Comparison of ENCODE assay signal across 8 mouse cellular contexts in genomic region chr7:132656548-132656947, GRCm38 (mm10). TPM values are rescaled to one million over a fixed set of nuclear protein-coding genes. Genes with fewer than 3 reads are reported as not detected.
A peak's percentile ranks its signal among the peaks of the same experiment; 100 is the strongest.
DNase-seq lines count a peak whose midpoint lies in the region; ATAC-seq and TF ChIP-seq lines count a peak whose summit lies in the region.

No protein-coding gene starts in this region.

- peak overlapping the region; percentile 76 for H3K27ac ChIP-seq in bone marrow, adult 2 months (ENCODE audit: control insufficient read depth, insufficient read depth, low read depth, low read length, poor library complexity)
- H3K27ac ChIP-seq in embryonic facial prominence, embryonic 14.5 days (replicated peaks; ENCODE audit: low read depth, low read length) = no peak overlapping the region
- no peak overlapping the region for H3K27ac ChIP-seq in limb, embryonic 14.5 days (replicated peaks; ENCODE audit: low read depth, low read length)
- no peak overlapping the region for H3K27ac ChIP-seq in midbrain, embryonic 16.5 days (ENCODE audit: low read length)
- H3K27ac ChIP-seq in spleen, adult 2 months (ENCODE audit: insufficient read depth, low read length) = peak overlapping the region; percentile 70; the same call in 1 of the 2 replicates

- H3K9me3 ChIP-seq in embryonic facial prominence, embryonic 14.5 days (ENCODE audit: control insufficient read depth, low read length) = no peaks in the 10 kb centered on the region
- no peaks in the 10 kb centered on the region for H3K9me3 ChIP-seq in limb, embryonic 14.5 days (ENCODE audit: control insufficient read depth, low read length)
- H3K9me3 ChIP-seq in midbrain, embryonic 16.5 days (replicated peaks; ENCODE audit: control insufficient read depth, low read length, poor library complexity, severe bottlenecking) = no peaks in the 10 kb centered on the region

- no peaks in the 10 kb centered on the region for H3K27me3 ChIP-seq in embryonic facial prominence, embryonic 14.5 days (replicated peaks; ENCODE audit: control insufficient read depth, insufficient read depth, low read length)
- H3K27me3 ChIP-seq in limb, embryonic 14.5 days (ENCODE audit: control insufficient read depth, insufficient read depth, low read length) = no peaks in the 10 kb centered on the region
- H3K27me3 ChIP-seq in midbrain, embryonic 16.5 days (ENCODE audit: control insufficient read depth, insufficient read depth, low read depth, low read length) = no peaks in the 10 kb centered on the region; the same call in none of the 2 replicates
- H3K27me3 ChIP-seq in spleen, adult 2 months (ENCODE audit: control insufficient read depth, insufficient read depth, low read length) = no peaks in the 10 kb centered on the region

- H3K4me1 ChIP-seq in bone marrow, adult 2 months (ENCODE audit: control insufficient read depth, insufficient read depth, low read length) = peaks cover 5% of the 10 kb centered on the region; the same call in 1 of the 2 replicates
- peaks cover 39% of the 10 kb centered on the region for H3K4me1 ChIP-seq in embryonic facial prominence, embryonic 14.5 days (ENCODE audit: control insufficient read depth, insufficient read depth, low read length)
- H3K4me1 ChIP-seq in limb, embryonic 14.5 days (ENCODE audit: control insufficient read depth, insufficient read depth, low read length) = peaks cover 32% of the 10 kb centered on the region
- H3K4me1 ChIP-seq in midbrain, embryonic 16.5 days (ENCODE audit: control insufficient read depth, insufficient read depth, low read length) = no peaks in the 10 kb centered on the region
- H3K4me1 ChIP-seq in spleen, adult 2 months (ENCODE audit: control insufficient read depth, insufficient read depth, insufficient read length) = peaks cover 12% of the 10 kb centered on the region; the same call in 1 of the 2 replicates

- no peak overlapping the region for H3K9ac ChIP-seq in embryonic facial prominence, embryonic 14.5 days (ENCODE audit: low read depth, low read length)
- no peak overlapping the region for H3K9ac ChIP-seq in limb, embryonic 14.5 days (ENCODE audit: low read depth, low read length, severe bottlenecking)
- no peak overlapping the region for H3K9ac ChIP-seq in midbrain, embryonic 16.5 days (ENCODE audit: low read depth, low read length)

- no peak for TF ChIP-seq POLR2A in bone marrow, adult 2 months (IDR thresholded peaks at IDR 0.05; ENCODE audit: borderline replicate concordance, control insufficient read depth, low read depth, low read length)
- no peak for TF ChIP-seq POLR2A in limb, embryonic 14.5 days (IDR thresholded peaks at IDR 0.05; ENCODE audit: borderline replicate concordance, extremely low read depth, insufficient read depth, insufficient read length)
- TF ChIP-seq POLR2A in spleen, adult 2 months (IDR thresholded peaks at IDR 0.05; ENCODE audit: low read depth, low read length) = no peak

- peak; percentile 84 for DNase-seq in A20 (ENCODE audit: low read depth, low spot score)
- peak; percentile 89 for DNase-seq in embryonic facial prominence, embryonic 14.5 days (ENCODE audit: low spot score)
- DNase-seq in heart, adult 9 months (ENCODE audit: low spot score in 2 of 2) = peak; percentile 80 to 89
- peak; percentile 91 for DNase-seq in kidney, adult 9 months
- peak; percentile 81 for DNase-seq in limb, embryonic 14.5 days (ENCODE audit: low spot score)
- peak; percentile 67 to 88 for DNase-seq in spleen, adult 2 months (ENCODE audit: low read depth in 1 of 2, low spot score in 2 of 2)

- WGBS in bone marrow, adult 2 months = 1% methylated on average over 3 of the region's 3 CpGs
- WGBS in embryonic facial prominence, embryonic 14.5 days = 5% methylated on average over 3 of the region's 3 CpGs
- 7% methylated on average over 3 of the region's 3 CpGs for WGBS in limb, embryonic 14.5 days
- WGBS in midbrain, embryonic 16.5 days = 2% methylated on average over 3 of the region's 3 CpGs
- WGBS in spleen, adult 2 months = 0% methylated on average over 3 of the region's 3 CpGs

- ATAC-seq in embryonic facial prominence, embryonic 14.5 days (ENCODE audit: low read depth) = peak; percentile 67
- ATAC-seq in limb, embryonic 14.5 days (ENCODE audit: low FRiP score, low read depth) = peak; percentile 44
- peak; percentile 49 for ATAC-seq in midbrain, embryonic 16.5 days

- H3K36me3 ChIP-seq in embryonic facial prominence, embryonic 14.5 days (ENCODE audit: control insufficient read depth, insufficient read depth, low read length) = no peaks in the 10 kb centered on the region
- no peaks in the 10 kb centered on the region for H3K36me3 ChIP-seq in limb, embryonic 14.5 days (ENCODE audit: control insufficient read depth, insufficient read depth, low read length)
- no peaks in the 10 kb centered on the region for H3K36me3 ChIP-seq in midbrain, embryonic 16.5 days (ENCODE audit: control insufficient read depth, insufficient read depth, low read length)
- H3K36me3 ChIP-seq in spleen, adult 2 months (ENCODE audit: control insufficient read depth, insufficient read depth, low read length) = no peaks in the 10 kb centered on the region

- no peak overlapping the region for H3K4me3 ChIP-seq in bone marrow, adult 2 months (replicated peaks; ENCODE audit: control insufficient read depth, low read depth, low read length)
- no peak overlapping the region for H3K4me3 ChIP-seq in embryonic facial prominence, embryonic 14.5 days (ENCODE audit: low read depth, low read length)
- H3K4me3 ChIP-seq in limb, embryonic 14.5 days (replicated peaks; ENCODE audit: low read length) = no peak overlapping the region
- no peak overlapping the region for H3K4me3 ChIP-seq in midbrain, embryonic 16.5 days (ENCODE audit: low read depth, low read length)
- H3K4me3 ChIP-seq in spleen, adult 2 months (ENCODE audit: extremely low read depth, insufficient read depth, insufficient read length) = no peak overlapping the region

- H3K4me2 ChIP-seq in embryonic facial prominence, embryonic 14.5 days (ENCODE audit: low read depth, low read length) = no peak overlapping the region
- H3K4me2 ChIP-seq in limb, embryonic 14.5 days (replicated peaks; ENCODE audit: low read depth, low read length, severe bottlenecking) = no peak overlapping the region
- no peak overlapping the region for H3K4me2 ChIP-seq in midbrain, embryonic 16.5 days (ENCODE audit: low read length)

- peak; percentile 83 for TF ChIP-seq CTCF in bone marrow, adult 2 months (IDR thresholded peaks at IDR 0.05; ENCODE audit: control insufficient read depth, insufficient read depth, low read length)
- peak; percentile 61; the same call in 1 of the 2 replicates for TF ChIP-seq CTCF in spleen, adult 2 months (IDR thresholded peaks at IDR 0.05; ENCODE audit: extremely low read depth, insufficient read depth, insufficient read length, insufficient replicate concordance)

RNA-seq across cellular contexts. Expression of gene Lhpp, which starts 46.1 kb away (rescaled TPM):
- 2.2 and 5.5 TPM in 2 replicates for polyA plus RNA-seq in bone marrow, adult 2 months (2011; ENCODE audit: insufficient read depth, insufficient read length, low replicate concordance, missing spikeins)
- 14.3 and 20.7 TPM in 2 replicates for polyA plus RNA-seq in embryonic facial prominence, embryonic 14.5 days (2014; fragmentation: Nextera tagmentation; extraction: Ambion mirVana)
- 20.9 and 21.0 TPM in 2 replicates for polyA plus RNA-seq in limb, embryonic 14.5 days (2012; rRNA removed)
- 22.5 and 24.9 TPM in 2 replicates for polyA plus RNA-seq in limb, embryonic 14.5 days (2014; fragmentation: Nextera tagmentation; extraction: Ambion mirVana)
- 39.3 and 51.3 TPM in 2 replicates for polyA plus RNA-seq in midbrain, embryonic 16.5 days (2015; fragmentation: Nextera tagmentation; extraction: Ambion mirVana)
- polyA plus RNA-seq in spleen, adult 2 months (2012; rRNA removed) = 5.6 and 8.5 TPM in 2 replicates

RNA-seq across cellular contexts. Expression of gene Nkx1-2, which starts 57.1 kb away (rescaled TPM):
- not detected in 2 replicates for polyA plus RNA-seq in bone marrow, adult 2 months (2011; ENCODE audit: insufficient read depth, insufficient read length, low replicate concordance, missing spikeins)
- polyA plus RNA-seq in embryonic facial prominence, embryonic 14.5 days (2014; fragmentation: Nextera tagmentation; extraction: Ambion mirVana) = not detected in 2 replicates
- polyA plus RNA-seq in limb, embryonic 14.5 days (2012; rRNA removed) = 0.10 and 0.17 TPM in 2 replicates
- 0.08 and 0.21 TPM in 2 replicates for polyA plus RNA-seq in limb, embryonic 14.5 days (2014; fragmentation: Nextera tagmentation; extraction: Ambion mirVana)
- polyA plus RNA-seq in midbrain, embryonic 16.5 days (2015; fragmentation: Nextera tagmentation; extraction: Ambion mirVana) = 0.38 and 0.40 TPM in 2 replicates
- 0.14 and 0.19 TPM in 2 replicates for polyA plus RNA-seq in spleen, adult 2 months (2012; rRNA removed)

Comparison
In these comparisons a context has a peak if more than half of its experiments do, and no peak if none do; other contexts are left out.
1. H3K27ac ChIP-seq: peak in bone marrow, adult 2 months (single experiment) and spleen, adult 2 months (single experiment); none in embryonic facial prominence, embryonic 14.5 days (single experiment), limb, embryonic 14.5 days (single experiment) and midbrain, embryonic 16.5 days (single experiment).
2. Peak in every context shown above with its lines, with median percentiles within 50 percentile points of each other: DNase-seq and ATAC-seq.